Mouse (Mus musculus) embryonic fibroblast, embryonic 13.5 days (primary cell): ENCODE measurements around the gene Il3.

Experiments
- CTCF ChIP-seq: IDR thresholded peaks from 2 replicates; pipeline ENCODE4 v1.5.1; 2011; ENCODE audit warnings: mild to moderate bottlenecking, control low read depth, low read length, moderate library complexity, borderline replicate concordance; ENCODE audit not compliant: insufficient read depth
- POLR2A ChIP-seq: IDR thresholded peaks from 2 replicates; pipeline ENCODE4 v1.6.1; 2011; ENCODE audit warnings: low read depth, mild to moderate bottlenecking, control low read depth, low read length, moderate library complexity

DNA sequence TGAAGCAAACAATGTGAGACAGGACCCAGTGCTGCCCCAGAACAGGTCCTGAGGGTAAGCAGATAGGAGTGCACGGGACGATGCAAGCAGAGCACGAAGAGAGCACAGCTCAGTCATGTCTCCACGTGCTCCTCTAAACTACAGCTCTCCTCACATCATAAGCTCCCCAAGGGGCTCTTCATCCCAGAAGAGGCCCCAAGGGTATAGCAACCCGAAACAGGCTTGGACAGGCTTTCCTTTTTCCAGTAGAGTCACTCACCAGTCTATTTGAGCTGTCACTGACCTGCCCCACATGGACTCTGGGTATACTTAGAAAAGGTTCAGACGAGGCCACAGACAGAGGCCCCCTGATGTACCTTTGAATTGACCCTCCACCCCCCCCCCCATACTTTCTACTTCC, 22.6 kb downstream of the Il3 start:
- TF ChIP-seq CTCF (no peak), POLR2A (no peak)
